Mouse (Mus musculus): ENCODE measurements around the gene Pde9a.
A peak's percentile ranks its signal among the peaks of the same experiment; 100 is the strongest.

Gene Pde9a

DNA sequence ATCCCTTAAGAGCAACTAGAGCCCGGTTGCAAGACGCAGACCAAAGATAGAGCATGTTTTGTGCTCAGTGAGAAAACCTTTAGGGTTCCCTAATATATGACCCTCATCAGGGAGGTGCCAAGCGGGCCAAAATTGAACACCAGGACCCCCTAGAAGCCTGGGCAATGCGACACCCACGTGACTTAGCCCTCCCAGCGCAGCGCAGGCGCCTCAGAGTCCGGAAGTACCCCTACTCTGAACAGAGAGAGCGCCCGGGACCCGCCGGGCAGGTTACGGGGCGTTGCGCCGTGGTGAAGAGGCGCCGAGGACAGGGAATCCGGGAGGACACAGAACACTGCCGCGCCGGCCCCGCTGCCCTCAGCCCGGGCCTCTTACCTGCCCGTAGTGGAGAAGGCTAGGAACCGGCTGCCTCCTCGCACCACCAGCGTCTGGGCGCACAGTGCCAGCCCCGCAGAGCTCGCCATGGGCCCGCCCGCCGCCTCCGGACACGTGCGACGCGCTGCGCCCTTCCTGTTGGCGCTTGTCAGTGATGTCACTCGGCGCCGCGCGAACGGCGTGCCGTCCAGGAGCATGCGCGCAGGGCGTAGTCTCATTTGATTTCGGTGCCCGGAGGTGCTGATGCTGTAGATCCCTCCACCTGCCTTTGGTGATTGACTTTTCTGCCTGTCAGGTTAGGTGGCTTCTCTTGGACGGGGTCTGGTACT, 125.9 kb downstream of the Pde9a start:
- DNase-seq (ENCODE audit: low read depth, low spot score) = peak; percentile 94

GRCm38 (mm10) chr17:31512593-31512992, 126.6 kb downstream of the Pde9a start:
- no peak for DNase-seq (ENCODE audit: low read depth, low spot score)

- DNase-seq (ENCODE audit: low read depth, low spot score) = no peak
Measured at GRCm38 (mm10) chr17:31514696-31515095, 128.7 kb downstream of the Pde9a start.

GRCm38 (mm10) chr17:31519344-31519945, 133.4 kb downstream of the Pde9a start:
- DNase-seq (ENCODE audit: low read depth, low spot score) = no peak

DNA sequence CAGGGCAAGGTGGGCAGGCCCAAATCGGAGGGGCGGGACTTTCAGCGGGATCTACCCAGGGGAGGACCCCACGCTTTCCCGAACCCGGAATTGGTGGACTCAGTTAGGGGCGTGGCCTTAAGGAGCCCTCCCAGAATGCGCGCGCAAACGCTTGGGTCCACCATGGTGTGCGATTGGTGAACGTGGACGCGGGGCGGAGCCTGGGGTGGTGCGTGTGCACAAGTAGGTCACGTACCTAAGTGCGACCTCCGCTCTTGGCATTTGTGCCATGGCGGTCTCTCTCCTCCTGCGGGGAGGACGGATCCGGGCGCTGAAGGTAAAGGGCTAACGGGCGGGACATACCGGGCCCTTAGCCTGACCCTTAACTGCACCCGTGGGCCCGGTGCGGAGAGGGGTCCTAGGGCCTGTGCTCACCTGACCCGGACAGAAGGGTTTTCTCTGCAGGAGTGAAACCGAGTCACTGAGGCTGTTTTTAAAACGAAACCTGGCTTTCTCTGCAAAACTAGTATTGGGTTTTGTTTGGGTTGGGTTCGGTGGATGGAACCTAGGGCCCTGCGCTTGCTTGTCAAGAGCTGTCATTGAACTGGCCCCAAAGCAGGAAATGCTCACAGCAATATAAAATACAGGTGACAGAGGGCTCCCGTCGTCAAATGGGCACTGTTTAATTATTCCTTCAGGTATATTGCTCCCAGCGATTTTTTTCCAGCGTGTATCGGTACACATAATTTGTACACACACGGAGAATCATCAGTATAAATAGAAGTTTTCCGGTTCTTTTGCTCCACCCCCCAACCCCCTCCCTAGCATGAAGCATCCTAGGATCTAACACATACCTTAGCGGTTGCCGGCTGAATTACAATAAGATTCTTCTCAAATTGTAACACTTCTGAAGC, 134.2 kb downstream of the Pde9a start, which contains the start of the genes Wdr4 and Ndufv3:
Gene Wdr4, minus strand, starts transcription at position 35 of the 893 bp plus-strand sequence.
Gene Ndufv3, plus strand, starts transcription at position 170 of the 893 bp plus-strand sequence.
- peak; percentile 100 for DNase-seq (ENCODE audit: low read depth, low spot score)

DNA sequence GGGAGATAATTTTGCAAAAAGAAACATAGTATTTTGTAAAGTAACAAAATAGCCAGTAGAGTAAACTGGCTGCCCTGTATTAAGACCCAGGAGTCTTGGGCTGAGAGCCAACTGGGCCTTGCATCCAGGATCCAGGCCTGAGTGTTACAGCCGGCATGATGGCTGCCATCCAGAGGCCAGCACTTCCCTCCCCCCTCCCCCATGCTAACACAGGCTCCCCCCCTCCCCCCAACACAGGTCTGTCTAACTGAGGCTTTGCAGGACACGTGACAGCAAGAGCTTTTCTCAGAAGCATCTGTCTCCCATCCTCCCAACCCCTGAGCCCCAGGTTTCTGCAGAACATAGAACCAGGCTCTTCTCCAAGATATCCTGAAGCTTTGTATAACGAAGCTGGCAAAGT, 134.9 kb downstream of the Pde9a start:
- DNase-seq (ENCODE audit: low read depth, low spot score) = peak; percentile 64

DNA sequence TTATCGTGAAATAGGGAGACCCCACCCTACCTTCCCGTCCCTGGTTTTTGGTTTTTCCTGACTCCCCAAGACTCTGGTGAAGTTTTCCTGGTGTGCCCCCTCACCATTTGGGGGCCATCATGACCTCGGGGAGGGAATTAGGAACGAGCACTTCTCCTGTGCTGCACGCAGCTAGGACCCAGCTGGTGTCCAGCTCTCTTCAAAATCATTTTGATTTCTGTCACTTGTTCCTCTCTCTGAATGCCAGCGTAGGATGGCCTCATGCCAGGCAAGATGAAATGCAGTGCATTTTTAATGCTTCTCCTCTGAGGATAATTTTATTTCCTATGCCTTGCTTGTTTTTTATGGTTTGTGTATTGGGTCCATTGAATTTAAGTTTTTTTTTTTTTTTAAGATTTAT, 135.9 kb downstream of the Pde9a start:
- DNase-seq (ENCODE audit: low read depth, low spot score) = no peak

DNA sequence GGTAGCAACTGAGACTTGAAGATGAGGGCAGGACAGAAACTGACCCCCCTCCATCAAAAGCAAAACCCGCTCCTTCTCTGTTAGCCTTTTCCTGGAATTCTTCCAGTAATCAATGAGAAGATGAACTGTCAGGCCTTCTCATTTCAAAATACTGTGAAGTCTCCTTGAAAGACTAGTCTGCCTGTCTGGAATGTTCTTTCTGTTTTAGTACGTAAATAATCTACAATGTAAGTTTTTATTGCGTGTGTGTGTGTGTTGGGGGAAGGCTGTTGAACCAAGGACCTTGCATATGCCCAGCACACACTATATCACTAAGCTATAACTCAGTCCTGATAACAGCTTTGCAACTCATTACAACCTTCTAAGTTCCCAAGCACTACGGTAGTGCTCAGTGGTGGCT, 139.1 kb downstream of the Pde9a start:
- DNase-seq (ENCODE audit: low read depth, low spot score) = no peak

DNA sequence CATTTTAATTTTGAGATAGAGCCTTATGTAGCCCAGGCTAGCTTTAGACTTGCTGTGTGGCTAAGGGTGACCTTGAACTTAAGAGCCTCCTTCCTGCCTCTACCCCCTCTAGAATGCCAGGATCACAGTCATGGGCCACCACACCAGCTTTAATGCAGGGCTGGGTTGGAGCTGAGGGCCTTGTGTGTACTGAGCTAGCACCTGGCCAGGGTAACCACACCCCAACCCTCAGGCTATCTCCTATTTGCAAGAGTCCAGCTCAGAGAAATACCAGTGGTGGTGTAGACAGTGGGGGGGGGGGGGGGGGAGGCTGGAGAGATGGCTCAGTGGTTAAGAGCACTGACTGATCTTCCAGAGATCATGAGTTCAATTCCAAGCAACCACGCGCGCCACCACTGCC, 139.8 kb downstream of the Pde9a start:
- DNase-seq (ENCODE audit: low read depth, low spot score) = no peak
